Mouse (Mus musculus): ENCODE measurements around the gene Milr1.

DNA sequence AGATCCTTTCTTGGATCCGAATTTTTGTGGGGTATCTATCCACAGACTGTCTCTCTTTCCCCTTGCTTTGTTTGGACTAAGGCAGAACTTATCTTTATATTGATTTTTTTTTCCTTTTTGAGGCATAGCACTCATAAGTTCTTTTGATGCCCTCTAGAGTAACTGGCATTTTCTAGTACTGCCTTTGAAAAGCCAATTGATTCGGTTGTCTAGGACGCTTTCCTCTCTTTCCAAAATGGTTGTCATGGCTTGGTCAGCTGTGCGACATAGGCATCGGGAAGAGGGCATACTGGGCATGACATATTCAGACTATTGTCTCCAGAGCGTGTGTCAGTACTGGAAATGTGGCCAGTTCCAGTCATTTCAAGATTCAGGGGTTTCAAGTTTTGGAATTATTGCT is 38.6 kb downstream of the Milr1 start:
- no peak for TF ChIP-seq POLR2A (IDR thresholded peaks at IDR 0.05; ENCODE audit: borderline replicate concordance, extremely low read depth, low read depth, low read length)
- TF ChIP-seq CTCF (IDR thresholded peaks at IDR 0.05; ENCODE audit: insufficient read depth, low read length): no peak

Measured in lung, adult 2 months (tissue).